Comparison of ENCODE assay signal across 20 mouse cellular contexts in the genomic region with DNA sequence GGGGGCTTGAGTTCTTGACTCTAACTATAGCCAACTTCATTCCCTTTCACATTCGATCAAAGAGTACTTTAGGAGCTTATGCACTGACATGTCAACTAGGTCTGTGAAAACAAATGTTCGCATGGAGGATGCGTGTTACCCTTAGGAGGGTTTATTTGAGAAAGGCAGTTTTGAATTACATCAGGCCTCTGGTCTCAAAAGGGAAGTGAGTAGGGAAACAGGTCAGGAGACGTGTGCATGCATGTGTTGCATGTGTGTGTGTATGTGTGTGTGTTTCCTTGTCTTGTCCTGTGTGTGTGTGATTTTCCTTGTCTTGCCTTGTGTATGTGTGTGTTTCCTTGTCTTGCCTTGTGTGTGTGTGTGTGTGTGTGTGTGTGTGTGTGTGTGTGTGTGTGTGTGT. TPM values are rescaled to one million over a fixed set of nuclear protein-coding genes. Genes with fewer than 3 reads are reported as not detected.
DNase-seq lines count a peak whose midpoint lies in the region; ATAC-seq and TF ChIP-seq lines count a peak whose summit lies in the region.
"Had no signal": no experiment of that assay in that cellular context is flagged by ENCODE, and none has a peak within 500 bp of the region (broad histone marks: within the 10 kb centered on the region; RNA-seq: fewer than 3 reads in every experiment).

No protein-coding gene starts in this region.

- TF ChIP-seq CTCF in cerebellum, adult 2 months (IDR thresholded peaks at IDR 0.05; ENCODE audit: borderline replicate concordance, insufficient read depth, low read depth, low read length), result no peak
- no peak for TF ChIP-seq CTCF in testis, adult 2 months (IDR thresholded peaks at IDR 0.05; ENCODE audit: control insufficient read depth, insufficient read depth, insufficient replicate concordance, low read depth, low read length)

- 0 out of 2 replicates have a peak overlapping the region, but pooled peaks have one; percentile 26 for H3K27ac ChIP-seq in cerebellum, adult 2 months (ENCODE audit: insufficient read depth, low read length)
- H3K27ac ChIP-seq in testis, adult 2 months (ENCODE audit: control insufficient read depth, insufficient read depth, low read depth, low read length), result peak overlapping the region; percentile 66
- H3K27ac ChIP-seq: embryonic facial prominence, embryonic 10.5 days; forebrain, embryonic 13.5 days; hindbrain, embryonic 10.5 days; hindbrain, embryonic 14.5 days; intestine, embryonic 15.5 days had no signal

- DNase-seq in cerebellum, adult 2 months, result no peak
- DNase-seq in cerebellum, adult 9-10 months, result no peak
- no peak for DNase-seq in testis, postnatal 10 days (ENCODE audit: low spot score)
- DNase-seq in embryo, embryonic 9.5 days (ENCODE audit: extremely low spot score), result no peak
- DNase-seq: adrenal gland, postnatal 10 days; cerebellum, adult 11 months; cerebellum, adult 9-11 months; cerebellum, postnatal 36 days; forebrain, postnatal 0 days; gastrocnemius, postnatal 36 days; heart, adult 2 months had no signal

- no peak for TF ChIP-seq POLR2A in cerebellum, adult 2 months (IDR thresholded peaks at IDR 0.05; ENCODE audit: borderline replicate concordance, insufficient read depth, low read length)
- TF ChIP-seq POLR2A in testis, adult 2 months (IDR thresholded peaks at IDR 0.05; ENCODE audit: control insufficient read depth, low read depth, low read length), result no peak

- H3K36me3 ChIP-seq in testis, adult 2 months (ENCODE audit: control insufficient read depth, insufficient read depth, low read length), result no peaks in the 10 kb centered on the region; the same call in 1 of the 2 replicates
- H3K36me3 ChIP-seq: embryonic facial prominence, embryonic 10.5 days; hindbrain, embryonic 10.5 days; intestine, embryonic 15.5 days had no signal

- no peak overlapping the region for H3K4me3 ChIP-seq in cerebellum, adult 2 months (replicated peaks; ENCODE audit: insufficient read depth, low read depth, low read length)
- H3K4me3 ChIP-seq in testis, adult 2 months (ENCODE audit: control insufficient read depth, low read depth, low read length), result no peak overlapping the region
- H3K4me3 ChIP-seq: embryonic facial prominence, embryonic 10.5 days; forebrain, embryonic 13.5 days; heart, adult 2 months; heart, embryonic 12.5 days; hindbrain, embryonic 10.5 days; intestine, embryonic 15.5 days had no signal

- peaks cover 31% of the 10 kb centered on the region for H3K4me1 ChIP-seq in cerebellum, adult 2 months (ENCODE audit: control insufficient read depth, insufficient read depth, low read length)
- H3K4me1 ChIP-seq in testis, adult 2 months (ENCODE audit: control insufficient read depth, insufficient read depth, low read length), result no peaks in the 10 kb centered on the region
- H3K4me1 ChIP-seq: forebrain, embryonic 13.5 days; intestine, embryonic 15.5 days had no signal

- WGBS in cerebellum, adult 2 months, result 89% methylated on average over 4 of the region's 4 CpGs

- ATAC-seq in megakaryocyte progenitor cell, adult 5-6 weeks (replicated peaks; ENCODE audit: poor library complexity), result peak; percentile 47; the same call in 1 of the 2 replicates
- no peak for ATAC-seq in frontal cortex, adult (ENCODE audit: low TSS enrichment)
- ATAC-seq: forebrain, embryonic 13.5 days; forebrain, postnatal 0 days; intestine, embryonic 15.5 days had no signal

- H3K27me3 ChIP-seq in cerebellum, adult 2 months (ENCODE audit: control insufficient read depth, insufficient read depth, low read length), result no peaks in the 10 kb centered on the region
- no peaks in the 10 kb centered on the region for H3K27me3 ChIP-seq in testis, adult 2 months (ENCODE audit: control insufficient read depth, insufficient read depth, low read length)
- H3K27me3 ChIP-seq: forebrain, embryonic 13.5 days; heart, embryonic 12.5 days; intestine, embryonic 15.5 days had no signal

RNA-seq across cellular contexts. Expression of a gene that starts 39.1 kb away (rescaled TPM):
- 136 and 145 TPM in 2 replicates for polyA plus RNA-seq in cerebellum, adult 2 months (2012; rRNA removed)
- 196 and 209 TPM in 2 replicates for polyA plus RNA-seq in testis, adult 2 months (2012; rRNA removed)
- 68.9 and 76.5 TPM in 2 replicates for total RNA-seq in megakaryocyte progenitor cell, adult 5-6 weeks (2015)
- total RNA-seq in megakaryocyte progenitor cell, adult 5-6 weeks (2017), result 50.3 and 60.7 TPM in 2 replicates
